Mouse (Mus musculus): Measurements from ENCODE around the gene Igf2bp2.

Igf2bp2 gene

DNA sequence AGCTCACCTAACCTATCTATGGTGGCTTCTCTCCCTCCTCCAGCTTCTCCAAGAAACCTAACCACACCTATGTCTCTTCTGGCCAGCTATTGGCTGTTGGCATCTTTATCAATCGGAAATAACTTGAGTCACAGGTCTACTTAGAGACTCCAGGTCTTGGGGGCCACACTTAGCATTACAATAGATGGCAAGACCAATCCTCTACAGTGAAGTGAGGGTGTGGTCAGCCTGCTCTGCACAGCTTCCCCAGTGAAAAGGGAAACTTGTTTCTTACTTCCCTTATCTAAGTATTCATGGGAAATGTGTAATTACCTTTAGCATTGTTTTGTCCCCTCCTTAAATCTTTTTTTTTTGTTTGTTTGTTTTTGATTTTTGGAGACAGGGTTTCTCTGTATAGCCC, 147.5 kb downstream of the Igf2bp2 start:
- DNase-seq, result no peak

DNA sequence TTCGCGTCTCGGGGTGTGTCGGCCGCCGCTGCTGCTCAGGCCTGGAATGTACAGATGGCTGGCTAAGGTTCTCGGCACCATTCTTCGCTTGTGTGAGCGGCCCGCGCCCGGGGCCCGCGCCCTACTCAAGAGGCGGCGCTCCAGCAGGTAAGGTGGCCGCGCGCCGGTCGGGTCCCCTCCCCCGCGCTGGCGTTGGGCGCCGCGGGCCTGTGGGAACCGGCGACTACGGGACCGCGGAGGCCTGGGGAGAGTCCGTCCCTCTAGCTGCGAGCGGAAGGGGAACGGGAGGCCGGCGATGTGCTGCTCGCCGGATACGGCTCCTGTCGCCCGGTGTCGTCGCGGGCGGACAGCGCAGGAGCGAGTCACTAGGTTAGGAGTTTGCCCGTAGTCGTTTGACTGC, 153.5 kb downstream of the Igf2bp2 start:
- DNase-seq, result peak; percentile 72

DNA sequence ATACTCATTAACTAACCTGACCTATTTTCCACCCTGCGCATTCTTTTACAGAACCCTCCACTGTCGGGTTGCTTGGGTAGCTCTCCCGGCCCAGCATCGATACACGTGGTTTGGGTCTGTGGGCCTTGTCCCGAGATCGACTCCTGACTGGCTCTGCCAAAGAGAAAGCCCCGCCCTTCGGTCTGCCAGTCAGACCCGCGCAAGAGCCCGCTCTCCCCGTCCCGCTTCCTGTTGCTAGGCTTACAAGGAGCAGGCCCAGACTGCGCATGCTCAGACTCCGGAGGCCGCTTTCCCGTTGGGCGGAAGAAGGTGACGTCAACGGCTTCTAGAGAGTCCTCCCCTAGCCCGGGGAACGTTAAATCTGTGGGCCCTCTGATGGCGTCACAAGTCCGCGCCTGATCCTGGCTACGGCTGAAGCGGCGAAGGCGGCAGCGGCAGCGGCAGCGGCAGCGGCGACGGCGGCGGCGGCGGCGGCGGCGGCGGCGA, 154.0 kb downstream of the Igf2bp2 start, which contains the start of gene Senp2:
Senp2 (plus strand) TSS at position 386 of the 486 bp plus-strand sequence.
- DNase-seq, result peak; percentile 100

Measured in liver (tissue).